Mouse (Mus musculus): ENCODE measurements at regions not wholly inside any gene's neighbourhood (a gene's known extent, or its start where the extent isn't known, plus 50 kb on each side); places are given as distances from the start of the nearest gene placed in this dataset.

DNA sequence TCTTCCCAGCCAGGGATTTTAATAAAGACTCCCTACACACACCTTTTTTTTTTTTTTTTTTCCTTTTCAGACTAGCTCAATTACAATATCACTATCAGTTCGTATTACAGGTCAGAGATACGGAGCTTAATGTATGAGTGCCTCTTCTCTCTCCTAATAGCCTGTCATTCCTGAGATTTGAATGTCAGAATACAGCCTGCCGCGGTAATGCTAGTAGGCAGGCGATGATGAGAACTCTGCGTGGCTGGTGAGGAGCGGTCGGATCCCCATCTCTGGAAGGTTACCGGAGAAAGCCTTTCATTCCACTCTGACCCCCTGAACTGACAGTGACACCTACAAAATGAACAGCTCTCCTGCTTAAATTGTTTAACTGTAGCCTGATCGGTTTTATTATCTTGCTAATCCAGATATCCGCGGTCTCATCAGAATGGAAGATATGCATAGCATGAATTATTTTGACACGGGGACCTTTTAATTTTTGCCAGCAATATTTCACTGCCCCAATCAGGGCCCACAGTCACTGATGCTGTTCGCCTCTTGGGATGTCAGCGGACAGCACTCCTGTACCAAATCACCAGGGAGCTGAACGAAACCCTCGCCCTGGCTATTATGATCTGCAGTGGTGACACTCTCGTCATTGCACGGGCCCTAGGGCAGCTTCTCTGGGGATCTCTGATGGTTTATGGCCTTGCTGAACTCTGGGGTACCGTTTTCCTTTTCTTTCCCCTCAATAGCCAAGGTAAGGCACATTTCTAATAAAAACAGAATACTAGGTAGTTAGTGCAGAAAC, 690.9 kb downstream of the 1700064H15Rik start:
- DNase-seq, result no peak

DNA sequence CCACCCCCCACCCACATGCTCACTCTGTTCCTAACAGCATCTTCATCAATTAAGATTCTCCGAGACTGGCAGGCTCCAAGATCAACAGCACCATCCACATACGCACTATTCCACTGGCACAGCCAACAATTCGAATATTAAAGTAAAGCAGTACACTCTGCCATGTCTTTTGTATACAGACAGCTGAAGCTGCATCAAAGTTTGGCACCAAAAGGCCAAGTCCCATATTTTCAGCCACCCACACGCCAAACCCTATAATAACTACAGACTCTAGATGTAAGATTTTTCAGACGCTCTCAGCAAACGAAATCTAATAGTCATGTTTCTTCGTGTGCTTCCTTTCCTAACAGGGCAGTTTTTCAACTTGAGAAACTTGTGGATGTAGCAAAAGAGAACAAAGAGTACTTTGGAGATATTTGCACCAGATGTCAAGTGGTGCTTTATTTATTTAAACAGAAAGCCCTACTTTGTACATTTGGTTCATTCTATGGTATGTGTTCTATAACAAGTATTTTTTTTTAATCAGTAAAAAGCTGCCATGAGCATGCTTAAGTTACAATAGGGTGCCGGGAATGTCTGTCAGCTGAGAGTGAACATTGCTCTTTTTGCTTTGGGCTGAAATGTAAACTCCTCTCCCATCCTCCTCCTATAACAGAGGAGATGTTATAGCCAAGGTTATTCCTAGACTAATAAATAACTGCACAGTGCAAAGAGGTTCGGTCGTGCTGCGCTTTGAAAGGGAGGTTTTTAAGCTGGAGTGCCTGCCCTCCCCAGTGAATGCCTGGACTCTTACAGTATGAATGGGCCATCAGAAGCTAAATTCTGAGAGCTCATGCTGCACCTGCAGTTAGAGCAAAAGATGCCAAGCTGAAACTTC, 686.9 kb downstream of the 1700064H15Rik start:
- no peak for DNase-seq

DNA sequence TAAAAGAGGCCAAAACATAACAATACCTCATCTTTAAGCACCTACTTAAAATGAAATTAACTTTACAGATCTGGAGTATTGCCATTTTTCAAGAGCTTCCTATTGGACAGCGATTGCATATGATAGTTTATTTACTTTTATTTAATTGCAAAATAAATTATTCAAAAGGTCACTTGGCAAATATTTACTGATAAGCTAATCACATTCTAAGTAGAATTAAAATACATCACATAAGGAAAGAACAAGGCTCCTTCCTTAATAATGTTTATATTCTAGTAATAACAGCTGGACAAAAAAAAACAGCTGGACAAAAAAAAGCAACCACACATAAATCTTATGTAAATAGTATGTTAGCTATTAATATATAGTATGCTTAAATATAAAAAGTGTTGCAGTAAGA, 668.1 kb downstream of the 1700064H15Rik start:
- DNase-seq, result no peak

DNA sequence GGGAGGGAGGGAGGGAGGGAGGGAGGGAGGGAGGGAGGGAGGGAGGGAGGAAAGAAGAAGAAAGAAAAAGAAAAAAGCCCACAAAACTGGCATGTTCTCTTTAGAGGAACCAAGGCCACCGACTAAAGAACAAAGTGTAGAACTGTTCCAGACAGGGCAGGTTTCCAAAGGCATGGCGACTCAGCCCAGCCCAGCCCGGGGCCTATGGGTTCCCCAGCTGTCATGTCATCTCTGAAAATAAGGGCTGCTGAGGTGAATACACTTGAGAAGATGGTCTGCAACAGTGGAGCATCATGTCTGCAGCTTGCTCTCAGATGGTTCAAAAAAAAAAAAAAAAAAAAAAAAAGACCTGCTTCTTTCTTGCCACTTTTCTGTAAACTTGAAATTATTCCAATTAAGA, 639.8 kb downstream of the 1700064H15Rik start:
- DNase-seq, result no peak

DNA sequence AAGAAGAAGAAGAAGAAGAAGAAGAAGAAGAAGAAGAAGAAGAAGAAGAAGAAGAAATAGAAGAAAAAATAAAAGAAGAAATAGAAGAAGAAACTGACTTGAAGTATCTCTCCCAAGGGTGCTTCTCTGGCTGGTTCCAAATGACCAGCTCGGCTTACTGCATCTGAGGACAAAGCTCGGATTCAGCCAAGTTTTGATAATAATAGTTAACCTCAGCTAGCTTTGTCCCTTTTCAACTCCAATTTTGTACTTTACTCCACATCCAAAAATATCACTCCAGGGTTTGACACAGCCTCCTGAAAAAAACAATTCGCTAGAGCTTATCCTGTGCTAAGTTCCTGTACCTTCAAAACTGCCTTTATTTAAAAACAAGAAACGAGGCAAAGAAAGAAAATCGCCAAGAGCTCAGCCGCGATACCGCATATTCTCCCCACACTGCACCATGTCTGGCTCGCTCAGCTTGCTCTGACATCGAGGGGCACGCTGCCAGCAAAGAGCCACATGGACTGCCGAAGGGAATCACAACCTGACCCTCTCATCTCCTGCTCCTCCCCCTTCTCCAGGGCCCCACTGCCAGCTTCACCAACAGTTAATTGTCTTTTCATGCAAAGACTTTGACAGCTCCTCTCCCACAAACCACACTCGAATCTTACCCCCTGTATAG, 638.8 kb downstream of the 1700064H15Rik start:
- DNase-seq, result peak; percentile 23

DNA sequence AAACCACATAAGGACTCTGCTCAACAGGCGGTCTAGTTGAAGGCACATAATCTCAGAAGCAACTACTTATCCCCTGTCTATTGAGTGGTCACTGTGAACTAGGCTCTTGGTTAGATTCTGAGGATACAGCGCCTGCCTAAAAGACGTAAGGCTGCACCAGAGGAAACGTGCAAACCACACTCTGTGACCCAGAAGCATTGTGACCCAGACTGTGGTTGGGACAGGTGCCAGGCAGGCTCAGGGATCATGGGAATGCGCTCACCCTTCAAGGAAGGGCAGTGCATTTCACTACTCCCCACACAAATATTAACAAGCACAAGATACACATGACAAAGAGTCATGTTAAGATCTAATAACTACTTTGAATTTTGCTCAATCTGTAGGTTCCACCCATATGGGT, 628.3 kb downstream of the 1700064H15Rik start:
- DNase-seq, result no peak

DNA sequence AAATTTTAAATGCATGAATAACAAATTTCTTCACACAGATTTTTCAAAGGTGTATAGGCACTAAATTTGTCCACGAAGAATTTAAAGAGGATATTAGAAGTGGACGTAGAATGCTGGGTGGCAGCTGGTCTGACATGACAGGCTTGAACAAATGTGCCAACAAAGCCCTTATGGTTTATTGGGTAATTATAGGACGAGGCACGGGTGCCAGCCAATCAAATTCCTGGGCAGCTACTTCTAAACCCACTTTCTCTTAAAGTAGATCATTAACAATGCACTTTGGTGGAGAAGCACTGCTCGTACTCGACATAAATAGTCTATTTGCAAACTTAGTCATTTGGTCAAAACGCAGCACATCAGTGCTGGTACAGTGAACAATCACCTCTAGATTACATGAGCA, 626.4 kb downstream of the 1700064H15Rik start:
- DNase-seq, result no peak

DNA sequence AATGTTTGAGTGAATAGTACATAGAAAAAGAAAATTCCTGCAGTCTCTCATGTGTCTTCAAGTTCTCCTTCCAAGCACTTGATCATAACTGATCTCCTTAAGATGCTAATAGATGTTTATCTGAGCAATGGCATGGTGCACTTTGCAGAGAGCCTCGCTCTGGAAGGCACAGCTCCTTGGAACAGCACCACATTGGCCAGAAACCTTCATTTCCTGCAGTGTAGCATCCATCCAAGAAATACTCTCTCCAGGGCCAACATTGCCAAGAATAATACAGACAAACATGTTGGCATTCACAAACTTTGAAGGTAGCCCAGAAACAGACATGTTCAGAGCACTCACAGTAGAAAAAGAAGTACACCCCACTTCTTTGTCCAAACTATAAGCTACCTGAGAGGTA, 623.7 kb downstream of the 1700064H15Rik start:
- no peak for DNase-seq

DNA sequence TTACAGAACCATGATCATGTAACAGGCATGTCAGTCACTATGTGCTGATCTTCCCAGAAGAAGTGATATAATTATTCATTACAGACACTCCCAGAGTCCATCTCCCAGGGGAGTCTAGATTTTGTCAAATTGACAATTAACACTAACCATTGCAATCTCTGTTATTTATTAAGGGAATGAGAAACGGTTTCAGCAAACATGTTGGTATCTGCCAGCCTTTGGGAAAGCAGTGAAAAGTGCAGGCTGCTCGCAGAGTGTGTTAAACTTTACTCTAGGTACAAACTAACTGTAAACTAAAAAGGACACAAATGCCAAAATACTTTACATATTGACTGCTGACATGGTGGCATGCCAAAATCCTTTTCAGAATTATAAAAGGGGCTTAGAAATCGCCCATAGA, 583.9 kb downstream of the 1700064H15Rik start:
- DNase-seq, result no peak

DNA sequence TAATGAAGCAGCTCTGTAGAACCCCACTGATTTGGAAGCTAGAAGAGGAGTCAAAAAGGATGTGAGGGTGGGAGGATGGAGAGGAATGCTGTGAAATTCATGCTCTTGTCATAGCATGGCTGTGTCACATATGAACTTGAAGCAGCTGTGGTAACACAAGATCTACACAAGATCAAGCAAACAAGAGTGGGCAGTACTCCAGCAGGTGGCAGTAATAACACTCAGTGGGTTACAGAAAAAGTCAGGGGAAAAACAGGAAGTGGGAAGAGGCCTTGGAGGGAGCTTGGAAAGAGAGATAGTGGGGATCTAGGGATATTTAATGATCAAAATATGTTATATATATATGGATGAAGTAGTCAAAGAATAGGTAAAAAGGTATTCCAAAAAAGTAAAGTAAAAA, 582.5 kb downstream of the 1700064H15Rik start:
- no peak for DNase-seq

DNA sequence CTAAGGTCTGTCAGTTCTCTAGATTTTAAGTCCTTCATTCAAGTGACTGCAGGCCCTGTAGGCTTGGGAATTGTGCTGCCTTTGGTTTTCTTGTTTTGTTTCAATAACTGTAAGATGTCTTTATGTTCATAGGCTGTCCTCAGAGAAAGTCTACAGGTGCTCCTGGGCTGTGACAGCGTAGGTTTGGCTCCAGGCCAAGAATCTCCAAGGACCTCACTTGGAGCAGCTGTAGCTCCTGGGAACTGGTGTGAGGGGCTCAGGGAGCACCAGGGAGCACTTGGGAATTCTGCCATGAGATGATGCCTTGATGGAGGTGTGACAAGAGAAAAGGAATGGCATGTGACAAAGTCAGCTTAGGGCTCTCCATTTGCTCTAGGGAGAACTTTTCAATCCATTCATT, 581.9 kb downstream of the 1700064H15Rik start:
- DNase-seq, result no peak

DNA sequence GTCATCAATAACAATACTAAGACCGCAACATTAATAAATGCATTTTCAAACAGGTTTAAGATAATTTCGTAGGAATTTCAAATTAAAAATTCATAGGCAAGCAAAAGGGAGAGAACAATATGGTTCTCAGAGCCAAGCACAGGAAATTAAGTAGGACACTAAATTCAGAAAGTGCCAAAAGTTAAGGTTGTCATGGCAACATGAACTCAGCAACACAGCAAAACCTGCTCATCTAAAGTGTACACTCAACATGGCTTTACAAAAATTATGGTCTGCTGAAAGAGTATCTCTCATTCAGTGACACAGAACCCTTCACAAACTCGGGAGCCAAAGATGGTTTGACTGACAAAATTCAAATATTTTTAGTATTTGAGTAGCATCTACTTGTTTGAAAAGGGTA, 572.5 kb downstream of the 1700064H15Rik start:
- DNase-seq, result no peak

DNA sequence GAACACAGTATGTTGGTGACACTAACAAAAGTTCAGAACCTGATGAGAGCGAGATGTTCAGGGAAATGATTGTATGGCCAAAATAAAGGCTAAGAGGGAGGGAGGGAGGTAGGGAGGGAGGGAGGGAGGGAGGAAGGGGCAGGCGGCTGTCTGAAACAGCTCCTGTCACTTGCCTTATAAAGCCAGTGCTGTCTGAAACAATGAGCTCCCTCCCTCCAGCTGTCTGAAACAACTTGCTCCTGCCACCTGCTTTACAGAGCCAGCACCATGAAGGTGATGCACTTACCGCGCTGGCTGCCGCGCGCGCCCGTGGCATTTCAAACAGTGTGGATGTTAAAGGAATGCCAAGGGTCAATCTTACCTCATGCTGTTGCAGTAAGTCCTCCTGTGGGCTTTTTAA, 571.9 kb downstream of the 1700064H15Rik start:
- DNase-seq, result no peak

DNA sequence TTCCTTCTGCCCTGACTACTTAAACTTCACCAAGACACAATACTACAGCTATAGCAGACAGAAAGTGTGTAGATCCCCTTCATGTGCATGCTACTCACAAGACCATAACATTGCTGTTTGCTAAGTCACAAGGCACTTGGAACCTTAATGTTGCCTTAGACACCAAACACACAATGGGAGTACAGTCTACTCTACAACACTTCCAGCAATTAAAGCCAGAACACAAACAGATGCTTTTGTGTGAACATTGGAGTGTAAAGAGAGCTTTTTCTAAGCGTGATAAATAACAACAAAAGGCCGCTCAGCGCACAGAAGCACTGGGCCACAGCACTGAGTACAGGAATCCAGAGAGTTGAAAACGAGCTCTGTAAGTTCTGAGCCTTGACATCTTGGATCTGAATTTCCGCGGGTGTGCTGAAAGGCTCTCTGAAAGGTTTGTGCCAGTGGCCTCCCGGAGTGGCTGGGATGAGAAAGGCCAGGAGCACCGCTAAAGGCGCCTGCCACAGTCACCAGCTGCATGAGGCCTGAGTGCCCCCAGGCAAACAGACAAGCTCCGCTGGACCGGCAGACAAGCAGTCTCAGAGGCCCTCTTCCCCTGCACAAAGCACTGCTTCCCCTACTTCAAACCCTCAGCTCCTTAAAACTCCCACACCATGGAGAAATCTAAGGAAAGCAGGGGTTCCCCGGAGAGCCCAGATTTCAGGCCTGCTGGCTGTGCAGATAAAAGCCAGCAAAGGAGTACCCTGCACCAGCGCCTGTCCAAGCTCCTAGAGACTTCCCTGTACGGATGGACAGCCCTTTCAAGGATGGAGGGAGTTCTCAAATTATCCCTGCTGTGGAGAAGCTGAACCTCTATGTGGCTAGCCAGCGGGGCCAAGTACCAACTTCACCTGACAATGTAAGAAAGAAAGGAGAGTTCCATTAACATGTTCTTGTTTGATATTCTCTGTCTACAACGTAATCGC, 568.3 kb downstream of the 1700064H15Rik start:
- no peak for DNase-seq

DNA sequence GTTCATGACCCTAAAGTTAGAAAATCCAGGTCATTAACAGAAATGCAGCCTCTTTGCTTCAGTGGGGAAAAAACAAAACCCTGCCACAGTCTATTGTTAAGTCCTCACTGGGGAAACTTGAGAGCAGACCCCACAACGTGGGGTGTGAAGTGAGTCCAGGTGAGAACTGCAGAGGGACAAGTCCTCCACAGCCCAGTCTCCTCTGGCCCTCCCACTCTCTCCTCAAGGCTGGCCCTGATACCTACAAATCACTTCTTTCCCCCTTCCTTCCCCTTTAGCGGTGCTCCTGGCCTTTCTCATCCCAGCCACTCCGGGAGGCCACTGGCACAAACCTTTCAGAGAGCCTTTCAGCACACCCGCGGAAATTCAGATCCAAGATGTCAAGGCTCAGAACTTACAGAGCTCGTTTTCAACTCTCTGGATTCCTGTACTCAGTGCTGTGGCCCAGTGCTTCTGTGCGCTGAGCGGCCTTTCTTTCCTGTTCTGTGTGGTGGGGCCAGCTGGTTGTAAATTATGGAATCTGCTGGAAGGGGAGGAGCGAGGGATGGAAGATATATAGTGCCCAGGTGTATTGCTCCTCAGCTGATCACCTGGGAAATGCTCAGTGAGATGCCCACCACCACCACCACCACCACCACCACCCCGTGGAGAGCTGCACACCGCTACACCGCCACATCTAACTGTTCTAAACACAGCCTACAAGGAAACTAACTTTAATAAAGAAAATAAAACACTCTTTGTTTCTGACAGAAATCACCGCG, 566.8 kb downstream of the 1700064H15Rik start:
- no peak for DNase-seq

DNA sequence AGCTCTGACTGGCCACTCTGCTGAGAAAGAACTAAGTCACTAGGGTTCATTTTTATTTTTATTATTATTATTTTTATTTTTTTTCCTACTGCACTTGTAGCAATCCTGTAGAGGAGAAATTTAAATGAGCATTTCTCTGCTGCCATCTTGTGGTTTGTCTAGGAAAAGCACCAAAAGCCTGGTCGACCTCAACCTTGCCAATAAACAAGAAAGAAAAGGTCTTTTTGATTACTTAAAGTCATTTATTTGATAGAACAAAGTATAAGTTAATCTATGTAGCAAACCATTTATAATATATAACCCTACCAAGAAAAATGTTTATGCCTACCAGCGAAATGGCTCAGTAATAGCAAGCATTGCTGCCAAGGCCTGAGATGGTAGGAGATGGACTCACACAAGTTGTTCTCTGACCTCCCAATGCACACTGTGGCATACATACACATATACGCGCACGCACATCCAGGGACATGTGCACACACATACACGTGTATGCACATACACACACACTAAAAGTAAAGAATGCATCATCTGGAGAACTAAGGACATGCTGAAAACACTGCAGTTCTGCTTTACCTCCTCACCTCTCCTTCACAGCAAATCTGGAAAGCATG, 566.1 kb downstream of the 1700064H15Rik start:
- DNase-seq, result peak; percentile 58

DNA sequence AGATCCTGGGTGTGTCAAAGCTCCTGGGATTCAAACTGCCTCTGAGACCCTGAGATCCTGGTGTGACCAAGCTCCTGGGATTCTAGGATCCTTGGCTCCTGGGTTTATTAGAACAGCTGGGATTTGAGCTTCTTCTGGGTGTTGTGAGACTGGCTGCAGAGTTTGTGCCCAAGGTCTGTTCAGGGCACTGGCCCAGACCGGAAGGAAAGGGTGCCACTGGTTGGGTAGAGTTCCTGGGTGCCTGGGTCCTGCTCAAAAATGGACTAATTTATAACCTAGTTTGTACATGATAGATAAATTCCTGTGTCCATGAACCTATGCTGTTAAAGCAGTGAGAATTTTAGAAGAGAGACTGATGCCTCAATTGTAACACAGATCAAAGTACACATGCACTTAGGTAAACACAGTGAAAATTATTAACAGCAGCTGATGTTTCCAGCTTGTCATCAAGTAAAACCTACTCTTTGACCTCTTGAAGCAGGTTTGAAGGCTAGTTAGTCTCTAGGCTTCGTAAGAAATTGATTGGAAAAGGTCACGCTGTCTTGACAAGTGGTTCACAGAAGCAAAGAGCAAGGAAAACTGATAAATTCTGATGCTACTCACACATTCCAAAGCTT, 561.2 kb downstream of the 1700064H15Rik start:
- no peak for DNase-seq

All from lung, postnatal 36 days (tissue).